8 mouse cellular contexts compared by ENCODE assay signal in genomic region chr1:120596319-120596718, GRCm38 (mm10). TPM values are rescaled to one million over a fixed set of nuclear protein-coding genes. Genes with fewer than 3 reads are reported as not detected.
DNase-seq lines count a peak whose midpoint lies in the region; ATAC-seq and TF ChIP-seq lines count a peak whose summit lies in the region.

No protein-coding gene starts in this region.

- H3K36me3 ChIP-seq in embryonic facial prominence, embryonic 12.5 days, result no peaks in the 10 kb centered on the region
- H3K36me3 ChIP-seq in hindbrain, embryonic 12.5 days, result no peaks in the 10 kb centered on the region
- no peaks in the 10 kb centered on the region for H3K36me3 ChIP-seq in midbrain, embryonic 16.5 days (ENCODE audit: control insufficient read depth, insufficient read depth, low read length)

- no peak overlapping the region for H3K9ac ChIP-seq in embryonic facial prominence, embryonic 12.5 days
- peak overlapping the region; percentile 51 for H3K9ac ChIP-seq in hindbrain, embryonic 12.5 days
- H3K9ac ChIP-seq in midbrain, embryonic 16.5 days (ENCODE audit: low read depth, low read length), result 0 out of 2 replicates have a peak overlapping the region, but pooled peaks have one; percentile 8

- H3K4me1 ChIP-seq in embryonic facial prominence, embryonic 12.5 days, result no peaks in the 10 kb centered on the region
- H3K4me1 ChIP-seq in hindbrain, embryonic 12.5 days, result 0 out of 2 replicates have a peak, but pooled peaks cover 6% of the 10 kb centered on the region
- H3K4me1 ChIP-seq in midbrain, embryonic 16.5 days (ENCODE audit: control insufficient read depth, insufficient read depth, low read length), result peaks cover 3% of the 10 kb centered on the region; the same call in 1 of the 2 replicates

- TF ChIP-seq CTCF in layer of hippocampus, adult 2 months (conservative IDR thresholded peaks at IDR 0.05), result peak; percentile 23; the same call in 1 of the 2 replicates

- no peak overlapping the region for H3K4me3 ChIP-seq in layer of hippocampus, adult 2 months
- peak overlapping the region; percentile 26 for H3K4me3 ChIP-seq in embryonic facial prominence, embryonic 12.5 days
- peak overlapping the region; percentile 29 for H3K4me3 ChIP-seq in hindbrain, embryonic 12.5 days
- peak overlapping the region; percentile 28 for H3K4me3 ChIP-seq in midbrain, embryonic 16.5 days (ENCODE audit: low read depth, low read length)

- WGBS in embryonic facial prominence, embryonic 12.5 days, result under 1% methylated on average over 21 of the region's 21 CpGs
- under 1% methylated on average over 20 of the region's 21 CpGs for WGBS in hindbrain, embryonic 12.5 days
- WGBS in midbrain, embryonic 16.5 days, result under 1% methylated on average over 21 of the region's 21 CpGs

- no peak for DNase-seq in layer of hippocampus, adult 2 months (ENCODE audit: low spot score in 2 of 2)
- no peak for DNase-seq in layer of hippocampus, postnatal 14 days (ENCODE audit: low spot score in 2 of 2)
- DNase-seq in spleen, adult 18-20 months, result no peak
- DNase-seq in thymus, postnatal 10 days (ENCODE audit: low spot score in 2 of 2), result no peak
- DNase-seq in c-Kit-positive CD71-positive TER-119-positive erythroid progenitor cells, embryonic 14.5 days (ENCODE audit: low spot score), result no peak

- peak overlapping the region; percentile 41 for H3K4me2 ChIP-seq in embryonic facial prominence, embryonic 12.5 days (replicated peaks)
- peak overlapping the region; percentile 63 for H3K4me2 ChIP-seq in hindbrain, embryonic 12.5 days (replicated peaks)
- peak overlapping the region; percentile 71 for H3K4me2 ChIP-seq in midbrain, embryonic 16.5 days (ENCODE audit: low read length)

- H3K9me3 ChIP-seq in embryonic facial prominence, embryonic 12.5 days, result no peaks in the 10 kb centered on the region
- no peaks in the 10 kb centered on the region for H3K9me3 ChIP-seq in hindbrain, embryonic 12.5 days (replicated peaks)
- H3K9me3 ChIP-seq in midbrain, embryonic 16.5 days (replicated peaks; ENCODE audit: control insufficient read depth, low read length, poor library complexity, severe bottlenecking), result no peaks in the 10 kb centered on the region

- H3K27ac ChIP-seq in layer of hippocampus, adult 2 months, result no peak overlapping the region
- H3K27ac ChIP-seq in embryonic facial prominence, embryonic 12.5 days, result no peak overlapping the region
- H3K27ac ChIP-seq in hindbrain, embryonic 12.5 days, result no peak overlapping the region
- H3K27ac ChIP-seq in midbrain, embryonic 16.5 days (ENCODE audit: low read length), result 0 out of 2 replicates have a peak overlapping the region, but pooled peaks have one; percentile 40

- no peak for ATAC-seq in embryonic facial prominence, embryonic 12.5 days (ENCODE audit: insufficient number of reproducible peaks, insufficient read depth, low FRiP score, low TSS enrichment)
- ATAC-seq in hindbrain, embryonic 12.5 days (ENCODE audit: low FRiP score), result no peak
- ATAC-seq in midbrain, embryonic 16.5 days, result peak; percentile 36; the same call in 1 of the 2 replicates

- H3K27me3 ChIP-seq in embryonic facial prominence, embryonic 12.5 days, result peaks cover 92% of the 10 kb centered on the region
- peaks cover 96% of the 10 kb centered on the region for H3K27me3 ChIP-seq in hindbrain, embryonic 12.5 days
- H3K27me3 ChIP-seq in midbrain, embryonic 16.5 days (ENCODE audit: control insufficient read depth, insufficient read depth, low read depth, low read length), result peaks cover 65% of the 10 kb centered on the region

RNA-seq across cellular contexts. Expression of gene En1, which starts 5.9 kb away (rescaled TPM):
- total RNA-seq in layer of hippocampus, adult 2 months (2021), result not detected
- under 1 TPM in 1 of 2 experiments, not detected in 1; 0.21 TPM for total RNA-seq in layer of hippocampus, postnatal 14 days (2021)
- polyA plus RNA-seq in embryonic facial prominence, embryonic 12.5 days (2016; fragmentation: Nextera tagmentation; extraction: Ambion mirVana), result 1.5 TPM in 2 replicates
- 7.5 and 8.8 TPM in 2 replicates for polyA plus RNA-seq in hindbrain, embryonic 12.5 days (2016; fragmentation: Nextera tagmentation; extraction: Ambion mirVana)
- polyA plus RNA-seq in midbrain, embryonic 16.5 days (2015; fragmentation: Nextera tagmentation; extraction: Ambion mirVana), result 5.9 and 7.6 TPM in 2 replicates
